Mouse (Mus musculus): ENCODE measurements around the gene Krt90. TPM values are rescaled to one million over a fixed set of nuclear protein-coding genes. Genes with fewer than 3 reads are reported as not detected.

The Krt90 gene
- polyA plus RNA-seq, 1 experiment from 2014 or later: 0.16 TPM

Small RNA genes within 50 kb of the gene (microRNA-seq; reads per million reads assigned to microRNA genes)
- gene Gm44393 (ENCODE audit: borderline number of aligned reads) (not detected), gene Gm44460 (ENCODE audit: borderline number of aligned reads) (not detected)

Other genes with a start within 250 kb of the Krt90 start
- 2.5 and 2.8 TPM in 2 replicates for gene Krt80, start 192.8 kb downstream of the Krt90 start, polyA plus RNA-seq (2014; fragmentation: Nextera tagmentation; extraction: Ambion mirVana)
- 23.8 and 25.8 TPM in 2 replicates for gene Krt7, start 151.9 kb downstream of the Krt90 start, polyA plus RNA-seq (2014; fragmentation: Nextera tagmentation; extraction: Ambion mirVana)
- gene Krt87, start 124.1 kb downstream of the Krt90 start, polyA plus RNA-seq (2014; fragmentation: Nextera tagmentation; extraction: Ambion mirVana): not detected in 2 replicates
- gene Krt88, start 115.2 kb downstream of the Krt90 start, polyA plus RNA-seq (2014; fragmentation: Nextera tagmentation; extraction: Ambion mirVana): not detected in 2 replicates
- not detected in 2 replicates for gene Krt81, start 99.2 kb downstream of the Krt90 start, polyA plus RNA-seq (2014; fragmentation: Nextera tagmentation; extraction: Ambion mirVana)
- not detected in 2 replicates for gene Krt86, start 89.5 kb downstream of the Krt90 start, polyA plus RNA-seq (2014; fragmentation: Nextera tagmentation; extraction: Ambion mirVana)
- gene Krt83, start 71.4 kb downstream of the Krt90 start, polyA plus RNA-seq (2014; fragmentation: Nextera tagmentation; extraction: Ambion mirVana): not detected in 2 replicates
- gene Gm49425, start 45.7 kb downstream of the Krt90 start, polyA plus RNA-seq (2014; fragmentation: Nextera tagmentation; extraction: Ambion mirVana): not detected in 2 replicates
- not detected in 2 replicates for gene Krt84, start 30.1 kb downstream of the Krt90 start, polyA plus RNA-seq (2014; fragmentation: Nextera tagmentation; extraction: Ambion mirVana)
- gene Krt82, start 12.3 kb downstream of the Krt90 start, polyA plus RNA-seq (2014; fragmentation: Nextera tagmentation; extraction: Ambion mirVana): not detected in 2 replicates
- gene Krt75, start 11.0 kb upstream of the Krt90 start, polyA plus RNA-seq (2014; fragmentation: Nextera tagmentation; extraction: Ambion mirVana): not detected in 2 replicates
- gene Gm5414, start 65.2 kb upstream of the Krt90 start, polyA plus RNA-seq (2014; fragmentation: Nextera tagmentation; extraction: Ambion mirVana): not detected in 2 replicates
- not detected in 2 replicates for gene Gm5478, start 84.4 kb upstream of the Krt90 start, polyA plus RNA-seq (2014; fragmentation: Nextera tagmentation; extraction: Ambion mirVana)
- not detected in 2 replicates for gene Krt6b, start 117.3 kb upstream of the Krt90 start, polyA plus RNA-seq (2014; fragmentation: Nextera tagmentation; extraction: Ambion mirVana)
- gene Krt6a, start 131.4 kb upstream of the Krt90 start, polyA plus RNA-seq (2014; fragmentation: Nextera tagmentation; extraction: Ambion mirVana): not detected in 2 replicates
- 0.13 and 0.23 TPM in 2 replicates for gene Krt5, start 149.9 kb upstream of the Krt90 start, polyA plus RNA-seq (2014; fragmentation: Nextera tagmentation; extraction: Ambion mirVana)
- not detected in 2 replicates for gene Krt71, start 180.2 kb upstream of the Krt90 start, polyA plus RNA-seq (2014; fragmentation: Nextera tagmentation; extraction: Ambion mirVana)
- not detected in 2 replicates for gene Krt72, start 223.5 kb upstream of the Krt90 start, polyA plus RNA-seq (2014; fragmentation: Nextera tagmentation; extraction: Ambion mirVana)
- not detected in 2 replicates for gene Krt73, start 239.4 kb upstream of the Krt90 start, polyA plus RNA-seq (2014; fragmentation: Nextera tagmentation; extraction: Ambion mirVana)

Data from heart, embryonic 11.5 days (tissue).